Mouse (Mus musculus) right cerebral cortex, postnatal 4 days (tissue): Measurements from ENCODE around the gene Tmem178.
A peak's percentile ranks its signal among the peaks of the same experiment; 100 is the strongest.

Experiments
- DNase-seq: peaks from one replicate; pipeline ENCODE4 v3.0.0-alpha.2; 2022

Gene Tmem178

GRCm38 (mm10) chr17:80946091-80946885 lies 1.9 kb downstream of the Tmem178 start:
- no peak for DNase-seq

DNA sequence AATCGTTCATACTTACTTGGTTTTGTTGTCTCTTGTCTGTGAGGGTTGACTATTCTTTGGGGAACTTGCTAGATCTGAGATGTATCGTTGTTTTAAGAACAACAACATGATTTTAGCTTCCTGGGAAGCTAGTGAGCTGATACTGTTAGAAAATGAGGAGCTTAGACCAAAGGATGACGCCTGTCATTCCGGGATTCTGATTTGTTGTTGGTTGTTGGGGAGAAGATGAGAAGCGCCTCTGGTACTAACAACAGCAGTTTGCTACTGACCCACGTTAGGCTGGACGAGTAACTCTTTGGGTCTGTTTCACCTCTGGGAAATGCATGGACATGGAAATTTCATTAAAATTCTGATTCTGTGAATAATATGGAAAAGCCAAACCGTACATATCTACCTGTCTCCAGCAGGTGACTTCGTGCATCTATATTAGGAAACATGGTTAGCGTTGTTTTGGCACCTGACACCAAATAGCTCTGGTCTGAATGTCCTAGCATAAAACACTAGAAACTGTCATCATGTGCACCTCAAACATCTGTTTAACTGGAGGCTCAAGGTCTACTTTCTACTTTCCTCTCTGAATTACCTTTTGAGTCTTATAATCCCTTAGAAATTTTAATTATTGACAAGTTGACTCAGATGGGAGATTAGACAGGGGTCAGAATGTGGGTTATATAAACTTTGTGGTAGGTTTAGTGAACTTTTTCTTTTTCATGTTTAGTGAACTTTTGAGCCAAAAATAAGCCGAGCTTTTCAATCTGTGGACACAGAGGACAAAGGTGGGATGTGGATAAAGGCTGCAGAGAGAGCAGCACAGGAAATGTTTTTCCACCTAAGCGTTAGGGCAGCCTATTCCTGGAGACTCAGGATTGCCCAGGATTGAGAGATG lies 2.9 kb downstream of the Tmem178 start:
- DNase-seq = no peak

- DNase-seq = no peak
Observed at GRCm38 (mm10) chr17:80949382-80949781, 5.0 kb downstream of the Tmem178 start.

DNA sequence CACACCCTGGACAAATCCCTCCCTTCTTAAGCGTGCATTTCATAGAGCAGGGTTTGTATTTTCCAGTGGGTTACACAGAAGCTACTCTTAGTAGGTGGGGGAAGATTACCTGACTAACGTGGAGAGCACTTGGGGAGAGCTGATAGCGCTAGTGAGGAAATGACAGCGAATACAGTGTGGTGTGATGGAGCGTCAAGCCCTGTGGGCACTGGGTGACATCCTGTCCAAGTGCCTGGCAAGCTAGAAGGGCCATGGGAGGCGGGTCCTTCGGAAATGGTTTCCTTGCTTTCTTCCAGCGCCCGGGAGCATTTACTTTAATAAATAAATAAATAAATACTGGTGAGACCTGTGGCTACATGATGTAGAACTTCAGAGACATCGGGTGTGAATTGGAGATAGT lies 5.5 kb downstream of the Tmem178 start:
- no peak for DNase-seq

DNA sequence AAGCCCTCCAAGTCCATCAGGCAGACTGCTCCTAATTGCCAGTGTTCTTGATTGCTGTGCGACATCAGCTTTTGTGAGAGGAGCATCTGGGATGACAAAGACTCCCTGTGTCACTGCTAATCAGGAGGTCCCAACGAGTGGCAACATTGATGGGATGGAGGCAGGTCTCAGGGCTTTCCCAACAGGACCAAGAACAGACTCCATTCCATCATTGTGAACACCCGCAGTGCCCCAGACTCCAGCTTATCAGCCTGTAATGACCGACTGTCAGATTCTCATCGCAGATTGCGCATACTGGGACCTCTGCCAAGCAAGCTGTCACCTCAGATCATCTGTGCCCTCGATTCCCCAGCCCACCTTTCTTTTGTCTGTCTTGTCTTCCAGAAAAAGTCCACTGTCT lies 7.9 kb downstream of the Tmem178 start:
- DNase-seq = no peak

DNA sequence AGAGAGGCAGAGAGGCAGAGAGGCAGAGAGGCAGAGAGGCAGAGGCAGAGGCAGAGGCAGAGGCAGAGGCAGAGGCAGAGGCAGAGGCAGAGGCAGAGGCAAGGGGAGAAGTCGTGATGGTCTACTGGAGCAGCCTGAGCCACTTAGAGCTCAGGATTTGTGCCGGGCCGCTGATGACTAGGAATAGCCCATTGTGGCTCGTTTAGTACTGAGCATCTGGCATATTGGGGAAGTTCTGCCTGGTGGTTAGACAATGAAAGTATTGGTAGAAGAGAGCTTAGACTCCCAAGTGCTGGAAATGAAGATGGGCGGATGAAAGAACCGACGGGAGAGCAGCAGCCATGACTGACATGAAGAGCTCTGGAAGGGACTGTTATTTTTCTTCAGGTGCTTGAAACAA lies 11.0 kb downstream of the Tmem178 start:
- no peak for DNase-seq

- no peak for DNase-seq
Observed at GRCm38 (mm10) chr17:80955998-80956811, 11.8 kb downstream of the Tmem178 start.

GRCm38 (mm10) chr17:80958332-80958731 lies 13.9 kb downstream of the Tmem178 start:
- no peak for DNase-seq

DNA sequence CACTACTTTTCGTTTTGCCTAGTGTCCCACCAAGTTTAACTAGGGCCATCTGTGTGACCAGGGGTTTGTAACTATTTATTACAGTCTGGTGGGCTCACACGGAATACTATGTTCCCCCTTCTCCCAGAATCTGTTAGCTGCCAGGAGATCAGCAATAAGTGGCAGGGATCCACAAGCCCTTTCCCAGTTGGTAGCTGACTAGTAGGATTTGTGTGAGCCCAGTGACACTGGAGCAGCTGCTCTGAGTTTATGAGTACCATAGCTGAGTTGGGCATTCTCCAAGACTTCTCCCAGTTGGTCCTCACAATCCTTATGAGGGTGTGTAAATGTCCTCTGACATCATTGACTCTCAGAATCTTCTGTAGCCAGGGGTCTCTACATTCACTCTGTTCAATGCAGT lies 15.4 kb downstream of the Tmem178 start:
- DNase-seq = no peak

DNA sequence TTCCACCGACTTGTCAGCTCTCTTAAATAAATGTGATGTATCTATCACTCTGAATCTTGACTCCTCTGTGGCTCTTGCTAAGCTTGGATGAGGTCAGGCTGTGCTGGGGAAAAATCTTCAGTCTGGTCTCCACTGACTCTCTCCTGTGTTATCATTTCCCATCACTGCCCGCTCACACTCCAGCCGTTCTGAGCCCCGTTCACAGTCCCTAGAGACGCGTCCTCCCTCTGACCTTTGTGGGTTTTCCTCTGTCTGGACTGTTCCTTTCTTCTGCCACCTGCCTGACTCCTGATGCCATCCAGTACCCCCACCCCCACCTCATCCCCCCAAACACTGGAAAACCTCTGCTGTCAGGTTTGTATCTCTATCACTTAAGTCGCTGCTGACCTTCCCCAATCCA lies 23.0 kb downstream of the Tmem178 start:
- DNase-seq = no peak

DNA sequence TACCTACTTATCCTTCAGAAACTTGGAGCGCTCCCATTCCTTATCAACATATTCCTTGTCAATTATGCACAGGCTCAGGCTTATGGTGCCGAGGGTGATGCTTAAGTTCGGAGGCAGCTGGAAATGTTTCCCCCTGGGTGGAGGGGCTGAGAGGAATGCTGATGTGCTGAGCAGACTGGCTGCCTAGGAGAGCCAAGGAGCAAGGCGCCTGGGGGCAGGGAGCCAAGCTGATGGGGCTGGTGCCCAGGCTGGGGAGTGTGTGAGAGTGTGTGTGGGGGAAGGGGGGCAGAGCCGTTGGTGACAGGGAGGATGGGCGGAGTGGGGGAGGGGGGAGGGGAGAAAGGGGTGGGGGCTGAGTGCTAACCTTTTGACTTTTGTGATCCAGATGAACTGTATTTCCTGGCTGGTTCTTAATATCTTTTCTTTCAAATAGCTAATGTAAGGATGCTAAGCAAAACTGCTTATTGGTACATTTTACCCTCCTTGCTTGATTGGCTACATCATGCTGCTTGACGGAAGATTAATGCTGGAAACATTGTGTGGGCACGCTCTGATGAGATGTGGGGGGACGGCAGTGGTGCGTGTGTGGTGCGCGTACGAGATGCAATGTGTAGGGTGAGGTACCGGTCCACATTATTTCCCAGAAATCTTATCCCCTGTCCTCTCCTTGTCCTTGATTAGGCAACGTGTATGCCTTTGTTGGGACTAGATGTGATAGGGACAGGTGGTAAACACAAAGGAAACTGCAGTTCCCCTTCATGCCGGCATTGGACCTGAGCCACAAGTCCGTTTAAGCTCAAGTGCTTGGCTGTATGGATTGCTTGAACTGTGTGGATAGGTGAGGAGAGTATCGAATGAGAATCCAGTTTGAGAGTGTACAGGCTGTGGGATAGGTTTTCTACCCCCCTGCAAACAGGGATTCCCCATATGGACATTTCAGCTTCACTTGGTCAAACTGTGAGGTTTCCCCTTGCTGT lies 25.5 kb downstream of the Tmem178 start:
- peak; percentile 80 for DNase-seq

GRCm38 (mm10) chr17:80970716-80971115 lies 26.3 kb downstream of the Tmem178 start:
- DNase-seq = no peak

GRCm38 (mm10) chr17:80972891-80973290 lies 28.5 kb downstream of the Tmem178 start:
- DNase-seq = no peak

GRCm38 (mm10) chr17:80977245-80977644 lies 32.8 kb downstream of the Tmem178 start:
- DNase-seq = no peak

GRCm38 (mm10) chr17:80980096-80980495 lies 35.7 kb downstream of the Tmem178 start:
- no peak for DNase-seq

DNA sequence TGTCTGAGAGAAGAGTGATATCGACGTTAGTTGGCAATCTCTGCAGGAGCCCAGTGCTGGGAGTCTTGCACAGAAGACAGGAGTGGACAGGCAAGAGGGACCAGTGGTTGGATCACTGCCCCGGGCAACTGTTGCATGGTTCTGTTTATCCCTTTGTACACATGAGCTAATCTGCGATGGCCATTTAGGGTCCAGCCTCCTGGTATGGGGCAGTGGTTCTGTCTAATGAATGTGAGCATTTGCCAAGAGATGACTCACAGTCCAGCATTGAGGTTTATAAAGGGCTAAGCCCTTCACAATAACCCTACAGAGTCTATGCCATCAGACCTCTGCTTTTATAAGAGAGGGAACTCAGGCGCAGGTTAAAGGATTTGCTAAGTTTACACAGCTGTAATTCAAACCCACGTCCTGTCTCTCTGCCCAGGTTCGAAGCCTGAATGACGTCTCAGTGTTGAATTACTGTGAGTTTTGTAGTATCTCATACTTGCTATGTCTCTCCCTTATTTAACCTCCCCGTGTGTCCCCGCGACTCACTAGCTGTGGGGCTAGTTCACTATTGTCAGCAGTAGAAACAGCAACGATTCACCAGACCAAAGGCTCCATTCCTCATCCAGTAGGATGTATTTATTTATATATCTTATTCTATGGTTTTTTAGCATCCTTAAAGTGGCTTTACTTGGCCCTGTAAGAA lies 37.4 kb downstream of the Tmem178 start:
- DNase-seq = no peak

- peak; percentile 82 for DNase-seq
Observed at GRCm38 (mm10) chr17:80982412-80982787, 38.0 kb downstream of the Tmem178 start.

GRCm38 (mm10) chr17:80982976-80983375 lies 38.5 kb downstream of the Tmem178 start:
- no peak for DNase-seq

- DNase-seq = no peak
Observed at GRCm38 (mm10) chr17:80991535-80992127, 47.2 kb downstream of the Tmem178 start.

DNA sequence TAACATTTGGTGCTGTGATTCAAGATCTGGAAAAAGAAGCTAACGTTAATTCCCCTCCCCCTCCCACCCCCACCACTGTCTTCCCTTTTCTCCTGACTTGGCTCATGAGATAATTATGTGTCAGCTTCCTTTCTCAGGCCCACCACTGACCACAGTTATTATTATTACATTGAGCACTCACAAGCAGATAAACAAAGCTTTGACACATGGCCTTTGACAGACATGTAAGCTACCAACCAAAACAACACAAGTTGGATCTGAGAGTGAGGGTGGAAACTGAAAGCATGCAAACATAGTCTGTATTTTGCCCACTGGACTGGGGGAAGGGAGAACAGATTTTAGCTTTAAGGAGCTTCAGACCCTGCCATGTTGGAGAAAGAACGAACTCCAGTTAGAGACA lies 52.8 kb downstream of the Tmem178 start:
- DNase-seq = no peak

GRCm38 (mm10) chr17:80998958-80999357 lies 54.5 kb downstream of the Tmem178 start:
- DNase-seq = no peak
